Mouse (Mus musculus) limb, embryonic 14.5 days (tissue): ENCODE results near the gene Six4. TPM values are rescaled to one million over a fixed set of nuclear protein-coding genes. Genes with fewer than 3 reads are reported as not detected.
"Not testable (repeated sequence)": the region's sequence is repeated elsewhere in the genome, so short reads cannot be mapped to it uniquely, and the experiment has no call there.

Source experiments
- ATAC-seq: fragments of 200-750 bp; cut with Nextera tagmentation; 2 replicates; pipeline ENCODE4 v1.8.0; 2017; ENCODE audit warnings: low read depth, moderate number of reproducible peaks, moderate TSS enrichment; ENCODE audit not compliant: low FRiP score
- DNase-seq: peaks from one replicate; pipeline ENCODE4 v3.0.0-alpha.2; 2015; ENCODE audit warnings: low spot score
- H3K27ac ChIP-seq: fragments of 300-500 bp; sonication (generic); replicated peaks from 2 replicates; pipeline ENCODE4 v1.5.1; 2014; ENCODE audit warnings: low read depth, mild to moderate bottlenecking, low read length, moderate library complexity, mixed read lengths
- H3K27me3 ChIP-seq: fragments of 300-500 bp; sonication (generic); 2 replicates; pipeline ENCODE4 v1.6.1; 2014; ENCODE audit warnings: low read length, mixed read lengths; ENCODE audit not compliant: control insufficient read depth, insufficient read depth
- H3K36me3 ChIP-seq: fragments of 300-500 bp; sonication (generic); 2 replicates; pipeline ENCODE4 v1.6.1; 2014; ENCODE audit warnings: mild to moderate bottlenecking, low read length, moderate library complexity, mixed read lengths; ENCODE audit not compliant: control insufficient read depth, insufficient read depth
- H3K4me1 ChIP-seq: fragments of 300-500 bp; sonication (generic); 2 replicates; pipeline ENCODE4 v1.6.1; 2014; ENCODE audit warnings: antibody characterized with exemption, low read length, mixed read lengths; ENCODE audit not compliant: control insufficient read depth, insufficient read depth
- H3K4me2 ChIP-seq: fragments of 300-500 bp; sonication (generic); replicated peaks from 2 replicates; pipeline ENCODE4 v1.6.1; 2014; ENCODE audit warnings: low read depth, mild to moderate bottlenecking, low read length, moderate library complexity; ENCODE audit not compliant: severe bottlenecking
- H3K4me3 ChIP-seq: fragments of 300-500 bp; sonication (generic); replicated peaks from 2 replicates; pipeline ENCODE4 v1.5.1; 2014; ENCODE audit warnings: low read length
- H3K9ac ChIP-seq: fragments of 300-500 bp; sonication (generic); 2 replicates; pipeline ENCODE4 v1.6.1; 2014; ENCODE audit warnings: mild to moderate bottlenecking, low read depth, low read length, moderate library complexity; ENCODE audit not compliant: severe bottlenecking
- H3K9me3 ChIP-seq: fragments of 300-500 bp; sonication (generic); 2 replicates; pipeline ENCODE4 v1.6.1; 2016; ENCODE audit warnings: low read length; ENCODE audit not compliant: control insufficient read depth
- POLR2A ChIP-seq: fragments of 200-500 bp; IDR thresholded peaks from 2 replicates; pipeline ENCODE4 v1.8.0; 2012; ENCODE audit warnings: inconsistent platforms, mild to moderate bottlenecking, moderate library complexity, borderline replicate concordance; ENCODE audit not compliant: insufficient read depth, insufficient read length; ENCODE audit errors: extremely low read depth
- WGBS: fragments of 180-500 bp; shearing (Covaris S2); extraction: QIAGEN DNeasy Blood & Tissue Kit; methylation state at CpG from one replicate; pipeline ENCODE4 v1.1.7; 2014; 5-methylcytosine and 5-hydroxymethylcytosine counted together
- polyA plus RNA-seq, 2 experiments: library from polyadenylated mRNA; depleted of rRNA in 1 of 2; stranded (reverse) in 1 of 2; unstranded in 1 of 2; fragments of >200 nt; fragmentation: Nextera tagmentation in 1 of 2; extraction: Ambion mirVana in 1 of 2; gene quantifications; 2 replicates each; pipeline versions ENCODE4 v1.2.1 to v1.2.3; 2012 to 2014

Gene Six4
- polyA plus RNA-seq, 2 experiments, result 6.6 TPM

- H3K4me3 ChIP-seq, result no peak overlapping the region
- WGBS, result 74% methylated on average over 7 of the region's 7 CpGs
- no peak for ATAC-seq
These were observed 26.2 kb downstream of the Six4 start for GRCm38 (mm10) chr12:73087086-73087485.

DNA sequence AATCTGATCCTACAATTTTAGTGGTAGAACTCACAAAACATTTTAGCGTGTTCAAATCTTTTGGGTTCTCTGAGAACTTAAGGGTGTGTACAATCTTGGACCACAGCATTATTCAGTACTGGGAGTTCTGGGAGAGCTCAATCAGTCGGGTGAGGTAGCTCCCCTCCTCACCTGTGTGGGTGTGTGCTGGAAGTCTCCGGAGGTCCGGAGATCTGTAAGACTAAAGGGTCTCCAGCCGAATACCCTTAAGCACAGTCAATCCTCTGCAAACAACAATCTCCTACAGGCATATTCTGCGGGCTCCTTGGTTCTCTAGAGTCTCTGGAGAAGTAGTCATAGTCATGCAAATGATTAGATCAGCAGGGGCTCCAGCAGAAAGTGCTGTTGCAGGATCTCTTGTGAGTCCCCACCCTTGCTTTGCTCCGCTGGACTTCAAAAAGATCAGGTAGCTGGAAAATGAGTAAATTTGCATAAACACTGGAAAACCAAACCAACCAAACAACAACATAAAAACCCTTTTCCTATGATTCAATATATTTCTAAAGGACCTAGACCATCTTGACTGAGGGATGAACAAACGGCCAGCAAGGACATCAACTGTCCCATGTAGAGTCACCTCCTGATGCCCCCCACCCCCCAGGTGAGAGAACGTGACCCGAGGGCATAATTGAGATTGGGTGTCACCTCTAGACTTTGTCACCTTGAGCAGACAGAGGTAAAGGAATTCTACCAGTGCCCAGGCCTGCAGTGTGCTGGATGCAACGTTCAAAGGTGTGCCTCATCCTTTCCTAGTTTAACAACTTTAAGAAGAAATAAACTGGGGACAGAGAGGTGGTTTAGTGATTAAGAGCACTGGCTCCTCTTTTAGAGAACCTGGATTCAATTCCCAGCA is 27.3 kb downstream of the Six4 start:
- Histone ChIP-seq H3K36me3 (no peaks in the 10 kb centered on the region), H3K4me1 (0 out of 2 replicates have a peak, but pooled peaks cover 2% of the 10 kb centered on the region), H3K27ac (no peak overlapping the region), H3K4me2 (no peak overlapping the region), H3K27me3 (no peaks in the 10 kb centered on the region), H3K9ac (no peak overlapping the region), H3K4me3 (no peak overlapping the region), H3K9me3 (no peaks in the 10 kb centered on the region)
- WGBS, result 29% methylated on average over 11 of the region's 11 CpGs
- ATAC-seq (no peak), DNase-seq (no peak)
- no peak for TF ChIP-seq POLR2A

More at GRCm38 (mm10) chr12:73087086-73087485, 26.2 kb downstream of the Six4 start:
- no peaks in the 10 kb centered on the region for H3K9me3 ChIP-seq
- no peak for TF ChIP-seq POLR2A
- no peaks in the 10 kb centered on the region for H3K27me3 ChIP-seq
- no peak overlapping the region for H3K27ac ChIP-seq
- no peak for DNase-seq
- H3K4me2 ChIP-seq, result no peak overlapping the region
- 0 out of 2 replicates have a peak, but pooled peaks cover 2% of the 10 kb centered on the region for H3K4me1 ChIP-seq
- H3K9ac ChIP-seq, result no peak overlapping the region
- H3K36me3 ChIP-seq, result no peaks in the 10 kb centered on the region

- WGBS, result 73% methylated on average over 4 of the region's 4 CpGs
- no peak for TF ChIP-seq POLR2A
- 0 out of 2 replicates have a peak, but pooled peaks cover 2% of the 10 kb centered on the region for H3K4me1 ChIP-seq
These were observed 29.5 kb downstream of the Six4 start for GRCm38 (mm10) chr12:73083773-73084172.

DNA sequence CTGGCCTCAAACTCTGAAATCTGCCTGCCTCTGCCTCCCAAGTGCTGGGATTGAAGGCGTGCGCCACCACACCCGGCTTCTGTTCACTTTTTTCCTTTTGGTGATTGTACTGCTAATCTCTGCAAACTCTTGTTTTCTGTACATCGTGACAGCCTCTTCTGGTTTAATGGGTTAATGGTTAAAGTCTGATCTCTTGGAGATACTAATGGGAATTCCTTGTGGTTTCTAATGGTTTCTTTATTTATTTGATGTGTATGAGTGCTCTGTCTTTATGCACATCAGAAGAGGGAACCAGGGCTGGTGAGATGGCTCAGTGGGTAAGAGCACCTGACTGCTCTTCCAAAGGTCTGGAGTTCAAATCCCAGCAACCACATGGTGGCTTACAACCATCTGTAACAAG is 31.4 kb downstream of the Six4 start:
- not testable (repeated sequence) for H3K27ac ChIP-seq, H3K4me1 ChIP-seq, DNase-seq, H3K4me2 ChIP-seq, H3K9ac ChIP-seq, H3K9me3 ChIP-seq, H3K36me3 ChIP-seq, H3K27me3 ChIP-seq, ATAC-seq, H3K4me3 ChIP-seq
- WGBS, result 87% methylated on average over 4 of the region's 4 CpGs

More at GRCm38 (mm10) chr12:73083773-73084172, 29.5 kb downstream of the Six4 start:
- H3K9me3 ChIP-seq, result no peaks in the 10 kb centered on the region
- no peak overlapping the region for H3K27ac ChIP-seq
- ATAC-seq (no peak), DNase-seq (no peak)
- H3K36me3 ChIP-seq, result no peaks in the 10 kb centered on the region
- no peaks in the 10 kb centered on the region for H3K27me3 ChIP-seq
- no peak overlapping the region for H3K4me2 ChIP-seq
- H3K9ac ChIP-seq, result no peak overlapping the region
- no peak overlapping the region for H3K4me3 ChIP-seq

GRCm38 (mm10) chr12:73060805-73061410 is 52.3 kb downstream of the Six4 start:
- no peaks in the 10 kb centered on the region for H3K27me3 ChIP-seq
- H3K9me3 ChIP-seq, result no peaks in the 10 kb centered on the region
- no peak overlapping the region for H3K9ac ChIP-seq
- ATAC-seq (no peak), DNase-seq (no peak)
- no peak overlapping the region for H3K27ac ChIP-seq
- no peaks in the 10 kb centered on the region for H3K36me3 ChIP-seq
- 52% methylated on average over 9 of the region's 9 CpGs for WGBS
- H3K4me2 ChIP-seq, result no peak overlapping the region
- no peak overlapping the region for H3K4me3 ChIP-seq
- TF ChIP-seq POLR2A, result no peak
- H3K4me1 ChIP-seq, result no peaks in the 10 kb centered on the region
